Mouse (Mus musculus): ENCODE measurements around the gene Cacna1d. TPM values are rescaled to one million over a fixed set of nuclear protein-coding genes. Genes with fewer than 3 reads are reported as not detected.

Cacna1d gene
- polyA plus RNA-seq, 1 experiment from 2014 or later = 0.89 TPM

DNA sequence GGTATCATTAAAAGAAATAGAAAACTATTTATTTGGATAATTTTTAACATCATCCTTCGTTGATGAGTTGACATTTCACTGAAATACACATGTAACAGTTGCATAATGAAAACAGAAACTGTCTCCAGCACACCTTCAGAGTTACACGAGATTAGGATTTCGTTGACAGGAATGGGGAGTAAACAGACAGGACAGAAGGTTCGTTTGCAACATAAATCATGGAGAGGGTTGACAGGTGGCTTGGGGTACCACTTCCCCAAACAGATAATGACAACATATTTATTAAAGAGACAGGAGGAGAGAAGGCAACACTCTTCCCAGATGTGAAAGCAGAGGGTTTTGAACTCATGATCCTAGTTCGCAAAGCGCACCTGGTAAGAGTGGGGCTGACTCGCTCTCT is 436.3 kb downstream of the Cacna1d start:
- ATAC-seq (ENCODE audit: low FRiP score) = no peak
- H3K4me1 ChIP-seq (ENCODE audit: control insufficient read depth, insufficient read depth, low read length) = no peaks in the 10 kb centered on the region
- H3K4me3 ChIP-seq (ENCODE audit: low read depth, low read length) = no peak overlapping the region
- H3K4me2 ChIP-seq = no peak overlapping the region
- no peak overlapping the region for H3K27ac ChIP-seq (ENCODE audit: low read depth, low read length)
- no peak for DNase-seq (ENCODE audit: low spot score, missing footprints)
- H3K27me3 ChIP-seq (ENCODE audit: control insufficient read depth, insufficient read depth, low read length) = no peaks in the 10 kb centered on the region
- H3K9me3 ChIP-seq (ENCODE audit: control insufficient read depth, low read length) = no peaks in the 10 kb centered on the region
- 88% methylated on average over 7 of the region's 7 CpGs for WGBS
- no peaks in the 10 kb centered on the region for H3K36me3 ChIP-seq (ENCODE audit: control insufficient read depth, insufficient read depth, low read length)
- no peak overlapping the region for H3K9ac ChIP-seq (ENCODE audit: low read length)

DNA sequence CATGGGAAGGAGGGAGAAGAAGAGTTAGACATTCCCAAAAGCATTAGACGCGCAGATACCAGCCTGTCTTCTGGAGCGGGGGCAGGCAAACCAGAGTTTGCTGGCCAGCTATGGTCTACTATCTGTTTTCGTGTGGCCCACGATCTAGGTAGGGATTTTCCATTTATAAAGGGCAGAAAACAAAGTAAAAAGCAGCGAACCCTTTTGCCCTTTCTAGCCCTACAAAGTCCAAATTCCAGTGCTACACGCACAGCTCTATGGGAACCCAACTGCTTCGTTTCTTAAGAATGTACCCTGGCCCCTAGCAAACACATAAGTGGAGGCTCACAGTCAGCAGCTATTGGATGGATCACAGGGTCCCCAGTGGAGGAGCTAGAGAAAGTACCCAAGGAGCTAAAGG is 441.0 kb downstream of the Cacna1d start:
- Histone ChIP-seq H3K9ac (ENCODE audit: low read length) (no peak overlapping the region), H3K36me3 (ENCODE audit: control insufficient read depth, insufficient read depth, low read length) (no peaks in the 10 kb centered on the region), H3K27ac (ENCODE audit: low read depth, low read length) (no peak overlapping the region), H3K4me3 (ENCODE audit: low read depth, low read length) (no peak overlapping the region), H3K4me2 (no peak overlapping the region), H3K4me1 (ENCODE audit: control insufficient read depth, insufficient read depth, low read length) (no peaks in the 10 kb centered on the region), H3K27me3 (ENCODE audit: control insufficient read depth, insufficient read depth, low read length) (no peaks in the 10 kb centered on the region), H3K9me3 (ENCODE audit: control insufficient read depth, low read length) (no peaks in the 10 kb centered on the region)
- ATAC-seq (ENCODE audit: low FRiP score) = no peak
- no peak for DNase-seq (ENCODE audit: low spot score, missing footprints)
- WGBS = 89% methylated on average over 8 of the region's 8 CpGs

DNA sequence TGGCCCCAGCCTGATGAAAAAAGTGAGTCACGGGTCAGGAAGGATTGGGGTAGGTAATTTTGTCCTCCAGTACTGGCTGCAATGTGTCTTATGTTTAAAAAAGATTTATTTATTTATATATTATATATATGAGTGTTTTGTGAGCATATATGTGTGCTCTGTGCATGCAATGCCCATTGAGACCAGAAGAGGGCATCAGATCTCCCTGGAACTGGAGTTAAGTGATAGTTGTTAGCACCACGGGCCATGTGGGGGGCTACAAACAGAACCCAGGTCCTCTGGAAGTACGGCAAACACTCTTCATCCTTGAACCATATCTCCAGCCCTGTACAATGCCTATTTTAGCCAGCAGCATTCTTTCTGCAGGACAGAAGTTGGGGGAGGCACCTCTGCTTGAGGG is 443.2 kb downstream of the Cacna1d start:
- no peak overlapping the region for H3K4me2 ChIP-seq
- no peaks in the 10 kb centered on the region for H3K4me1 ChIP-seq (ENCODE audit: control insufficient read depth, insufficient read depth, low read length)
- no peak for ATAC-seq (ENCODE audit: low FRiP score)
- no peak overlapping the region for H3K9ac ChIP-seq (ENCODE audit: low read length)
- no peak overlapping the region for H3K27ac ChIP-seq (ENCODE audit: low read depth, low read length)
- H3K9me3 ChIP-seq (ENCODE audit: control insufficient read depth, low read length) = no peaks in the 10 kb centered on the region
- no peak overlapping the region for H3K4me3 ChIP-seq (ENCODE audit: low read depth, low read length)
- DNase-seq (ENCODE audit: low spot score, missing footprints) = no peak
- 80% methylated on average over 3 of the region's 3 CpGs for WGBS
- no peaks in the 10 kb centered on the region for H3K36me3 ChIP-seq (ENCODE audit: control insufficient read depth, insufficient read depth, low read length)
- H3K27me3 ChIP-seq (ENCODE audit: control insufficient read depth, insufficient read depth, low read length) = no peaks in the 10 kb centered on the region

DNA sequence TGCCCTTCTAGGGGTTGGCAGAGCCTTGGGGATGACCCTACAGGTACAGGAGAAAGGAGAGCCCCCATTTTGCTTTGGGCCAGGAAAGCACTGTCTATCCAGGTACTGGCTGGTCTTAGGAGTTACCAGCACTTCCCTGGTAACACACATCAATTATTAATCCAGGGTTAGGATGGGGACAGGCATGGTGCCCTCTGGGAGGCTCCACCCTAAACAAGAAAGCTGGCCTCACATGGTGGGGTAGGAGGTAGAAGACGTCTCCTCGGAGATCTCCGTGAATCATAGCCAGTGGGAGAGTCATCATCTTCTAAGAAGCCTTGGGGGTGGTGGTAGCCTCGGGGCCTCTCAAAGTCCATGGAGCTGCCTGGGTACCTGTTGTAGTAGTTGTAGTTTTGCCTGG is 444.3 kb downstream of the Cacna1d start:
- no peak for DNase-seq (ENCODE audit: low spot score, missing footprints)
- Histone ChIP-seq H3K27ac (ENCODE audit: low read depth, low read length) (no peak overlapping the region), H3K9ac (ENCODE audit: low read length) (no peak overlapping the region), H3K9me3 (ENCODE audit: control insufficient read depth, low read length) (no peaks in the 10 kb centered on the region), H3K27me3 (ENCODE audit: control insufficient read depth, insufficient read depth, low read length) (no peaks in the 10 kb centered on the region), H3K4me2 (no peak overlapping the region), H3K4me3 (ENCODE audit: low read depth, low read length) (no peak overlapping the region), H3K4me1 (ENCODE audit: control insufficient read depth, insufficient read depth, low read length) (no peaks in the 10 kb centered on the region), H3K36me3 (ENCODE audit: control insufficient read depth, insufficient read depth, low read length) (no peaks in the 10 kb centered on the region)
- 97% methylated on average over 4 of the region's 4 CpGs for WGBS
- no peak for ATAC-seq (ENCODE audit: low FRiP score)

DNA sequence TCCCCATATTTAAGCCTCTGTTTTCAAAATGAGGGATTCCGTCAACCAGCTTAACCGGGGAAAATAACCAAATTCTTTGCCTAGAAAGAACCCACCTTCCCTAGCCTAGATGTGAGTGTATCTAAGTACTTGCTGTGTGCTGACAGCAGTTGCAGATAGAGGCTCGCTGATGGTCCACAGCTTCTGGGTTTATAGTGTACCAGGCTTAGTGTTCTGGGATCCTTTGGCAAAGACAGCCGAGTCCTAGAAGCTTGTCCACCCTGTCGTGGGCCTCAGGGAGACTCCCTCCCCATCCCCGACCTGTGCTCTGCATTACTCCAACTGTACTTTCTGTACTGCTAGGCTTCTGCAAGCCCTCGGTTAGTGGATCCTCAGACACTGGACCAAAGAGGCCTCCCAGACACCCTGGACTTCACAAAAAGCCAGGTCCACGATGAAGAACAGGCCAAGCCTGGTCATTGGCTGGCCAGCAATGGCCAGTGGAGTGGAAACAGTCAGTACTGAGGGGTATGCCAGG is 445.5 kb downstream of the Cacna1d start:
- no peaks in the 10 kb centered on the region for H3K36me3 ChIP-seq (ENCODE audit: control insufficient read depth, insufficient read depth, low read length)
- no peak overlapping the region for H3K9ac ChIP-seq (ENCODE audit: low read length)
- DNase-seq (ENCODE audit: low spot score, missing footprints) (no peak), ATAC-seq (ENCODE audit: low FRiP score) (no peak)
- no peak overlapping the region for H3K4me2 ChIP-seq
- H3K4me1 ChIP-seq (ENCODE audit: control insufficient read depth, insufficient read depth, low read length) = no peaks in the 10 kb centered on the region
- WGBS = 84% methylated on average over 8 of the region's 8 CpGs
- H3K27me3 ChIP-seq (ENCODE audit: control insufficient read depth, insufficient read depth, low read length) = no peaks in the 10 kb centered on the region
- no peak overlapping the region for H3K4me3 ChIP-seq (ENCODE audit: low read depth, low read length)
- H3K9me3 ChIP-seq (ENCODE audit: control insufficient read depth, low read length) = no peaks in the 10 kb centered on the region
- no peak overlapping the region for H3K27ac ChIP-seq (ENCODE audit: low read depth, low read length)

DNA sequence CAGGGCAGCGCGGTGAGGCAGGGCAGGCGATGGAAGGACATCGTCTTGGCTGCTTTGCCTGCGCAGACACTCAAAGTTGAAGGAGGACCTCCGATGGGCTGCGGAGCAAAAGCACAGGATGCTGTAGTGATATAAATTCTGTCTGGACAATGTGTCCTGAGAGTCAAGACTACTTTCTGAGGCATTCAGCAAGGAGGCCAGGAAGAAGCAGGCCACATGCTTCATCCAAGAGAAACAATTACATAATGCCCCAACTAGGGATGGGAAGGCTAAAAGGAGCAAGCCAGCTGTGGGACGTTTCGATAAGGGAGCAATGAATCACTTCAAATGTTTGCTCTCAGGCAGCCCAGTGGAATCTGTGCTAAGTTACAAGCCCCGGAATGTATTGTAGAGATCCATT is 446.0 kb downstream of the Cacna1d start:
- no peak overlapping the region for H3K4me2 ChIP-seq
- H3K36me3 ChIP-seq (ENCODE audit: control insufficient read depth, insufficient read depth, low read length) = no peaks in the 10 kb centered on the region
- H3K4me3 ChIP-seq (ENCODE audit: low read depth, low read length) = no peak overlapping the region
- H3K9ac ChIP-seq (ENCODE audit: low read length) = no peak overlapping the region
- DNase-seq (ENCODE audit: low spot score, missing footprints) (no peak), ATAC-seq (ENCODE audit: low FRiP score) (no peak)
- no peaks in the 10 kb centered on the region for H3K27me3 ChIP-seq (ENCODE audit: control insufficient read depth, insufficient read depth, low read length)
- no peaks in the 10 kb centered on the region for H3K4me1 ChIP-seq (ENCODE audit: control insufficient read depth, insufficient read depth, low read length)
- WGBS = 87% methylated on average over 10 of the region's 10 CpGs
- no peaks in the 10 kb centered on the region for H3K9me3 ChIP-seq (ENCODE audit: control insufficient read depth, low read length)
- no peak overlapping the region for H3K27ac ChIP-seq (ENCODE audit: low read depth, low read length)

DNA sequence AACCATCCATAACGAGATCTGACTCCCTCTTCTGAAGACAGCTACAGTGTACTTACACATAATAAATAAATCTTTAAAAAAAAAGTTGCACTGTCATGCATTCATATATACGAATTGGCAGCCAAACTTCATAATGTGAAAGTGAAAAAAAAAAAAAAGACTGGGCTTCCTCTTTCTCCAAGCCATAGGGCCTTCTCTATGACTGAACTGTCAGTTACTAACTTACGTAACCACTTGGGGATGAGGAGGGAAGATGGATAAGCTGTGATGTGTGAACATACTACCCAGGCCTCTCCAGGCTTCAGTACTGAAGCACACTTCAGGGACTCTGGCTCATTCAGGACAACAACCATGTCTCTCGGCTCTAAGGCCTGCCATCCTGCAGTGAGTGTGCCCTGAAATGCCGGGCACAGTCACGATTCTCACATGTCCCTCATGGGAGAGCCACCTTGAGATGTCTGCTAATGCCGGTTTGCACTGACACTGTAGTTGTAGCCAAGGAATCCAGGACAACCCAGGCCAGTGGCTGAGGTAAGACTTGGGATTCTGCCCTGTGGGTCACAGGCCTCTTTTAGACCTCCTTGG is 447.8 kb downstream of the Cacna1d start:
- H3K4me2 ChIP-seq = no peak overlapping the region
- ATAC-seq (ENCODE audit: low FRiP score) (no peak), DNase-seq (ENCODE audit: low spot score, missing footprints) (no peak)
- H3K36me3 ChIP-seq (ENCODE audit: control insufficient read depth, insufficient read depth, low read length) = no peaks in the 10 kb centered on the region
- no peak overlapping the region for H3K27ac ChIP-seq (ENCODE audit: low read depth, low read length)
- H3K9me3 ChIP-seq (ENCODE audit: control insufficient read depth, low read length) = no peaks in the 10 kb centered on the region
- H3K27me3 ChIP-seq (ENCODE audit: control insufficient read depth, insufficient read depth, low read length) = no peaks in the 10 kb centered on the region
- 90% methylated on average over 7 of the region's 7 CpGs for WGBS
- no peak overlapping the region for H3K9ac ChIP-seq (ENCODE audit: low read length)
- no peaks in the 10 kb centered on the region for H3K4me1 ChIP-seq (ENCODE audit: control insufficient read depth, insufficient read depth, low read length)
- no peak overlapping the region for H3K4me3 ChIP-seq (ENCODE audit: low read depth, low read length)

DNA sequence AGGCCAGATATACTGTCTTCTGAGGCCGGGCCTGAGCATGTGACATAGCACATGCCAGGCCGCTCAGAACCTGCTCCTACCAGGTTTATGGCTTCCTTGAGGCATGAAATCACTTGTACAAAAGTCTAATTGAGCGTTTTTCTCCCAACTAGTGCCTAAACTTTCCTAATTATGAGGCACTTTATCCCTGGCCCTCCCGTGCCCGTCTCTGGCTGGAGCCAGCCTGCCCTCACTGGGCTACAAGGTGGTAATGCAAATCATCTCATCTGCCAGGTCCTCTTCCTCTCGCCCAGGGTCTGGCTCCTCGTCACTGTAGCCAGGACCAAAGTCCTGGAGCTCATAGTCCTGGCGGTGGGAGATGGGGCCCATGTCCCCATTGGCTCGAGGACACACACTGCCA is 449.4 kb downstream of the Cacna1d start:
- ATAC-seq (ENCODE audit: low FRiP score) (no peak), DNase-seq (ENCODE audit: low spot score, missing footprints) (no peak)
- WGBS = 84% methylated on average over 9 of the region's 9 CpGs
- Histone ChIP-seq H3K4me3 (ENCODE audit: low read depth, low read length) (no peak overlapping the region), H3K27me3 (ENCODE audit: control insufficient read depth, insufficient read depth, low read length) (no peaks in the 10 kb centered on the region), H3K27ac (ENCODE audit: low read depth, low read length) (no peak overlapping the region), H3K9ac (ENCODE audit: low read length) (no peak overlapping the region), H3K4me2 (no peak overlapping the region), H3K9me3 (ENCODE audit: control insufficient read depth, low read length) (no peaks in the 10 kb centered on the region), H3K4me1 (ENCODE audit: control insufficient read depth, insufficient read depth, low read length) (no peaks in the 10 kb centered on the region), H3K36me3 (ENCODE audit: control insufficient read depth, insufficient read depth, low read length) (no peaks in the 10 kb centered on the region)

DNA sequence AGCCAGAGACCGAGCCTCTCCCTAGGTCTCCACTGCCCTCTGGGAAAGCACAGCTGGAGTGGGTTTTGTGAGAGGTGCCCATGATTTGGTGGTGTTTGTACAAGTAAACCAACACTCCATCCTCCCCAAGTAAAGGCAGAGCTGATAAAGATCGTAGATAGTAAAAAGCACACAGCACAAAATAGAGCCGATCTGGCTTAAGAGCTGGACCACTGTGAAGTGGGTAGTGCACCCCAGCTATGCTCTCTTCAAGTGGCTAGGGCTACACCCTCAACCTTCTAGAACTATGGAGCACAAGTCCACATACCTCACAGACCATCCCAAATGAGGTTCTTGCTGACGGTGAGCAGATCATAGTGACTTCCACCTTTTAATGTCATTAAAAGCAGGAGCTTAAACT is 451.8 kb downstream of the Cacna1d start:
- WGBS = 83% methylated on average over 4 of the region's 4 CpGs
- no peak for ATAC-seq (ENCODE audit: low FRiP score)
- H3K4me2 ChIP-seq = no peak overlapping the region
- no peaks in the 10 kb centered on the region for H3K9me3 ChIP-seq (ENCODE audit: control insufficient read depth, low read length)
- H3K4me1 ChIP-seq (ENCODE audit: control insufficient read depth, insufficient read depth, low read length) = no peaks in the 10 kb centered on the region
- H3K4me3 ChIP-seq (ENCODE audit: low read depth, low read length) = no peak overlapping the region
- no peaks in the 10 kb centered on the region for H3K27me3 ChIP-seq (ENCODE audit: control insufficient read depth, insufficient read depth, low read length)
- no peak overlapping the region for H3K27ac ChIP-seq (ENCODE audit: low read depth, low read length)
- H3K9ac ChIP-seq (ENCODE audit: low read length) = no peak overlapping the region
- no peak for DNase-seq (ENCODE audit: low spot score, missing footprints)
- no peaks in the 10 kb centered on the region for H3K36me3 ChIP-seq (ENCODE audit: control insufficient read depth, insufficient read depth, low read length)

Measured in midbrain, embryonic 11.5 days (tissue).